18 mouse cellular contexts compared by ENCODE assay signal in the genomic region with DNA sequence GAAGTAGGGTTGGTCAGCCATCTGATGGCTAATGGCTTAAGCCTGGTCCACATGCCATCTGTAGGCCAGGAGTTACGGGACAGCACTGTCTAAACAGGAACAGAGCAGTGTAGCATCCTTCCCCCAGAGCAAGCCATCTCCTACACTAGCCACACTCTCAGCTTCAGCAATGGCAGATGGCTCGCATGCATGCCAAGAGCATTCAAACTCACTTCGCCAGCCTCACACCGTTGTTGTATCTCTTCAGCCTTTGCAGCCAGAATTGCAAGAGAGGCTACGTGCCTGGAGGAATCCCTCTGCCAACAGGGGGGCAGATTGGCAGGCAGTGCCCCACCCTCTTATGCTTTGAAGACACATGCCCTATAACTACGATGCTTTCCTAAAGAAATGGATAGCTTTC. TPM values are rescaled to one million over a fixed set of nuclear protein-coding genes. Genes with fewer than 3 reads are reported as not detected.
DNase-seq lines count a peak whose midpoint lies in the region; ATAC-seq and TF ChIP-seq lines count a peak whose summit lies in the region.
"Had no signal": no experiment of that assay in that cellular context is flagged by ENCODE, and none has a peak within 500 bp of the region (broad histone marks: within the 10 kb centered on the region; RNA-seq: fewer than 3 reads in every experiment).

No protein-coding gene starts in this region.

- 89% methylated on average over 6 of the region's 6 CpGs for WGBS in lung, postnatal 0 days

- H3K4me1 ChIP-seq in lung, postnatal 0 days (ENCODE audit: insufficient read depth, low read depth, low read length): peaks cover 3% of the 10 kb centered on the region; the same call in 1 of the 2 replicates
- H3K4me1 ChIP-seq: neural tube, embryonic 12.5 days had no signal

- H3K27me3 ChIP-seq in lung, postnatal 0 days (replicated peaks; ENCODE audit: insufficient read depth, low read length): no peaks in the 10 kb centered on the region
- H3K27me3 ChIP-seq: neural tube, embryonic 12.5 days had no signal

- H3K9ac ChIP-seq in lung, postnatal 0 days (replicated peaks; ENCODE audit: low read depth): no peak overlapping the region
- H3K9ac ChIP-seq: neural tube, embryonic 12.5 days had no signal

- H3K4me3 ChIP-seq in lung, postnatal 0 days (ENCODE audit: low read depth, low read length): no peak overlapping the region
- H3K4me3 ChIP-seq: neural tube, embryonic 12.5 days had no signal

- no peak for TF ChIP-seq EP300 in lung, postnatal 0 days (IDR thresholded peaks at IDR 0.05)

- TF ChIP-seq CTCF in lung, postnatal 0 days (IDR thresholded peaks at IDR 0.05): no peak

- DNase-seq in frontal cortex, postnatal 25 days (ENCODE audit: low spot score in 2 of 2): no peak
- peak; percentile 27 to 32 for DNase-seq in cerebellum, adult 18-20 months
- peak; percentile 47 to 64 for DNase-seq in frontal cortex, adult 2 months (ENCODE audit: extremely low spot score in 1 of 2, low spot score in 1 of 2)
- DNase-seq in right cerebral cortex, postnatal 10 days (ENCODE audit: low spot score in 2 of 2): peak; percentile 74 to 84
- DNase-seq in lung, postnatal 0 days (ENCODE audit: low spot score): no peak
- no peak for DNase-seq in urinary bladder, postnatal 4 days (ENCODE audit: low spot score in 2 of 2)
- no peak for DNase-seq in ovary, postnatal 36 days (ENCODE audit: low spot score)
- DNase-seq: B cell, adult 2 months; heart, postnatal 10 days; kidney, adult 9 months; lung, postnatal 14 days; thymus, postnatal 4 days had no signal

- peak; percentile 87 for ATAC-seq in frontal cortex, adult (ENCODE audit: low TSS enrichment)
- ATAC-seq in lung, postnatal 0 days: no peak

- H3K27ac ChIP-seq in lung, postnatal 0 days (ENCODE audit: low read length): no peak overlapping the region
- H3K27ac ChIP-seq: neural tube, embryonic 12.5 days had no signal

- no peaks in the 10 kb centered on the region for H3K9me3 ChIP-seq in lung, postnatal 0 days (ENCODE audit: low read length)
- H3K9me3 ChIP-seq: neural tube, embryonic 12.5 days had no signal

- H3K36me3 ChIP-seq in lung, postnatal 0 days (ENCODE audit: insufficient read depth, low read length): no peaks in the 10 kb centered on the region
- H3K36me3 ChIP-seq: G1E; neural tube, embryonic 12.5 days had no signal

- no peak overlapping the region for H3K4me2 ChIP-seq in lung, postnatal 0 days (replicated peaks; ENCODE audit: low read depth, low read length)
- H3K4me2 ChIP-seq: midbrain, embryonic 11.5 days; neural tube, embryonic 12.5 days had no signal

RNA-seq across cellular contexts. Expression of a gene that starts 23.6 kb away (rescaled TPM):
- polyA plus RNA-seq in frontal cortex, adult 2 months (2012; rRNA removed): 0.10 TPM in 1 of 2 replicates, not detected in the other
- 0.45 and 0.66 TPM in 2 replicates for polyA plus RNA-seq in lung, postnatal 0 days (2015; fragmentation: Nextera tagmentation; extraction: Ambion mirVana)
- polyA plus RNA-seq: G1E; liver, adult 2 months; midbrain, embryonic 11.5 days had no signal

RNA-seq across cellular contexts. Expression of a gene that starts 47.2 kb away (rescaled TPM):
- polyA plus RNA-seq in frontal cortex, adult 2 months (2012; rRNA removed): 0.08 TPM in 1 of 2 replicates, not detected in the other
- polyA plus RNA-seq in lung, postnatal 0 days (2015; fragmentation: Nextera tagmentation; extraction: Ambion mirVana): not detected in 2 replicates
- polyA plus RNA-seq: G1E; gonadal fat pad, adult 2 months; liver, adult 2 months; midbrain, embryonic 11.5 days; neural tube, embryonic 12.5 days had no signal

RNA-seq across cellular contexts. Expression of a gene that starts 50.6 kb away (rescaled TPM):
- polyA plus RNA-seq in frontal cortex, adult 2 months (2012; rRNA removed): 0.21 and 0.28 TPM in 2 replicates
- polyA plus RNA-seq in lung, postnatal 0 days (2015; fragmentation: Nextera tagmentation; extraction: Ambion mirVana): 0.06 TPM in 1 of 2 replicates, not detected in the other
- polyA plus RNA-seq: G1E; liver, adult 2 months; midbrain, embryonic 11.5 days; neural tube, embryonic 12.5 days had no signal

Comparison
In these comparisons a context has a peak if more than half of its experiments do, and no peak if none do; other contexts are left out.
1. DNase-seq: peak in cerebellum, adult 18-20 months (2 of 2), frontal cortex, adult 2 months (2 of 2) and right cerebral cortex, postnatal 10 days (2 of 2); none in frontal cortex, postnatal 25 days (0 of 2), lung, postnatal 0 days (single experiment), urinary bladder, postnatal 4 days (0 of 2) and ovary, postnatal 36 days (single experiment).